Mouse (Mus musculus) cerebellum, adult 11 months (tissue): Measurements from ENCODE around the gene Slc6a5.

Experiments
- DNase-seq: peaks from one replicate; pipeline ENCODE4 v3.0.0; 2022

Slc6a5 gene

DNA sequence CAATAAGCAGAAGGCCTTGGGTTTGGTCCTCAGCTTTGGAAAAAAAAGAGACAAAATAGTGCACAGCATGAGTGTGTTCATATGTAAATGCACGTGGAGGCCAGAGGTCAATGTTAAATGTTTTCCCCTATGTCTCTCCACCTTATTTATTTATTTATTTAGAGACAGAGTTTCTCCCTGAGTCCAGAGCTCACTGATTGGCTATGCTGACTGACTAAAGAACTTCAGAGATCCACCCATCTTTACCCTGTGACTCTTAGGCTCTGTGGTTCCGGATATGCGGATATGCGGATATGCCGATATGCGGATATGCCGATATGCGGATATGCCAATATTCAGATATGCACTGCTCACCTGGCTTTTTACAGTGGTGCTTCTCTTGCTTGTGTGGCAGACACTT lies 76.0 kb downstream of the Slc6a5 start:
- DNase-seq, result no peak

DNA sequence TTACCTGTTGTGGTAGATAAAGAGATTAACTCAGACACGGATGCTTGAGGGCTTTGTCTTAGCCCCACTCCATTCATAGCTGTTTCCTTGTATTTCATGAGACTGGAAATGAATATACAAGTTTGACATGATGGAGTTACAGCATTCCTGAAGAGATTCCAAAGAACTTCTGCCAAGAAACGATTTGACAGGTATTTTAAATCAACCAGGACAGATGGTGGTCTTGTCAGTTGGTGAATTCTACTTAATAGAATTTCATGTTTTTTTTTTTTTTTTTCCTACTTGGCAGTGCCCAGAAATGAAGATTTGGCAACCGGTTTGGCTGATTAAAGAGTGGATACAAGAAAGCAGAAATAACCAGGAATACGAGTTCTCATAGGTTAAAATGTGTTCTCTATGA lies 89.4 kb downstream of the Slc6a5 start:
- DNase-seq, result no peak

GRCm38 (mm10) chr7:50005268-50005667 lies 95.3 kb downstream of the Slc6a5 start:
- no peak for DNase-seq
